Mouse (Mus musculus) erythroblast, embryonic 14.5 days (primary cell): ENCODE measurements around the gene Asb2.

ENCODE experiments used
- GATA1 ChIP-seq: IDR thresholded peaks from 2 replicates; pipeline ENCODE4 v1.6.1; 2012; ENCODE audit warnings: low read length, inconsistent platforms, mixed read lengths
- TAL1 ChIP-seq: IDR thresholded peaks from 3 replicates; pipeline ENCODE4 v1.6.1; 2012; ENCODE audit warnings: low read length, inconsistent platforms, mixed read lengths

- TF ChIP-seq TAL1 (no peak), GATA1 (no peak)
Measured at GRCm38 (mm10) chr12:103352735-103353134, 3.1 kb downstream of the Asb2 start.
